8 mouse cellular contexts compared by ENCODE assay signal in genomic region chr13:8870160-8870509, GRCm38 (mm10). TPM values are rescaled to one million over a fixed set of nuclear protein-coding genes. Genes with fewer than 3 reads are reported as not detected.
DNase-seq lines count a peak whose midpoint lies in the region; ATAC-seq and TF ChIP-seq lines count a peak whose summit lies in the region.

No protein-coding gene starts in this region.

- TF ChIP-seq CTCF in cortical plate, adult 2 months (IDR thresholded peaks at IDR 0.05; ENCODE audit: extremely low read depth, insufficient read depth, low read length), result no peak
- no peak for TF ChIP-seq CTCF in hindbrain, postnatal 0 days (IDR thresholded peaks at IDR 0.05; ENCODE audit: low read depth)

- peak overlapping the region; percentile 19 for H3ac ChIP-seq in myocyte (ENCODE audit: control insufficient read depth, insufficient read length)

- H3K4me3 ChIP-seq in neural tube, embryonic 11.5 days (ENCODE audit: low read depth, low read length), result peak overlapping the region; percentile 85
- H3K4me3 ChIP-seq in cortical plate, adult 2 months (ENCODE audit: insufficient read depth, low read length), result peak overlapping the region; percentile 98
- H3K4me3 ChIP-seq in hindbrain, postnatal 0 days (ENCODE audit: low read length), result peak overlapping the region; percentile 86
- H3K4me3 ChIP-seq in myocyte, result peak overlapping the region; percentile 99

- H3K4me1 ChIP-seq in neural tube, embryonic 11.5 days (ENCODE audit: control insufficient read depth, insufficient read depth, low read length), result peaks cover 5% of the 10 kb centered on the region; the same call in 1 of the 2 replicates
- peaks cover 4% of the 10 kb centered on the region for H3K4me1 ChIP-seq in cortical plate, adult 2 months (ENCODE audit: control insufficient read depth, insufficient read depth, low read length)
- H3K4me1 ChIP-seq in hindbrain, postnatal 0 days (ENCODE audit: insufficient read depth, low read length), result peaks cover 7% of the 10 kb centered on the region; the same call in 1 of the 2 replicates

- H3K4me2 ChIP-seq in neural tube, embryonic 11.5 days (ENCODE audit: low read depth), result peak overlapping the region; percentile 80
- peak overlapping the region; percentile 72 for H3K4me2 ChIP-seq in hindbrain, postnatal 0 days (ENCODE audit: low read depth, low read length)
- peak overlapping the region; percentile 71 for H3K4me2 ChIP-seq in myocyte (ENCODE audit: low read depth)

- no peaks in the 10 kb centered on the region for H3K36me3 ChIP-seq in neural tube, embryonic 11.5 days (ENCODE audit: control insufficient read depth, insufficient read depth, low read length)
- H3K36me3 ChIP-seq in hindbrain, postnatal 0 days (ENCODE audit: insufficient read depth, low read length), result 0 out of 2 replicates have a peak, but pooled peaks cover 5% of the 10 kb centered on the region
- no peaks in the 10 kb centered on the region for H3K36me3 ChIP-seq in myocyte (ENCODE audit: control insufficient read depth, insufficient read depth)

- WGBS in neural tube, embryonic 11.5 days, result 4% methylated on average over 9 of the region's 9 CpGs
- 6% methylated on average over 9 of the region's 9 CpGs for WGBS in hindbrain, postnatal 0 days

- DNase-seq in neural tube, embryonic 11.5 days (ENCODE audit: low spot score), result no peak
- DNase-seq in neural tube, embryonic 10.5 days (ENCODE audit: extremely low spot score, low spot score), result no peak
- DNase-seq in hindbrain, postnatal 0 days (ENCODE audit: low spot score), result peak; percentile 32
- no peak for DNase-seq in right cerebral cortex, postnatal 36 days (ENCODE audit: low spot score in 2 of 2)
- DNase-seq in urinary bladder, postnatal 4 days (ENCODE audit: low spot score in 2 of 2), result no peak

- H3K9ac ChIP-seq in neural tube, embryonic 11.5 days (ENCODE audit: low read length), result peak overlapping the region; percentile 90
- peak overlapping the region; percentile 78 for H3K9ac ChIP-seq in hindbrain, postnatal 0 days (replicated peaks; ENCODE audit: low read length)

- peaks cover 56% of the 10 kb centered on the region for H3K79me2 ChIP-seq in myocyte (ENCODE audit: control insufficient read depth, insufficient read depth)

- 0 out of 2 replicates have a peak overlapping the region, but pooled peaks have one; percentile 94 for H3K27ac ChIP-seq in neural tube, embryonic 11.5 days (ENCODE audit: low read depth, low read length)
- peak overlapping the region; percentile 98; the same call in 1 of the 2 replicates for H3K27ac ChIP-seq in cortical plate, adult 2 months (ENCODE audit: insufficient read depth, low read length)
- H3K27ac ChIP-seq in hindbrain, postnatal 0 days, result peak overlapping the region; percentile 96

- no peaks in the 10 kb centered on the region for H3K9me3 ChIP-seq in neural tube, embryonic 11.5 days (ENCODE audit: control insufficient read depth, low read length)
- H3K9me3 ChIP-seq in hindbrain, postnatal 0 days (ENCODE audit: low read length), result no peaks in the 10 kb centered on the region

- H3K27me3 ChIP-seq in neural tube, embryonic 11.5 days (ENCODE audit: control insufficient read depth, insufficient read depth, low read length), result no peaks in the 10 kb centered on the region
- no peaks in the 10 kb centered on the region for H3K27me3 ChIP-seq in hindbrain, postnatal 0 days (ENCODE audit: insufficient read depth, low read length)
- H3K27me3 ChIP-seq in myocyte (ENCODE audit: control insufficient read depth, insufficient read depth, insufficient read length), result no peaks in the 10 kb centered on the region

- TF ChIP-seq POLR2A in cortical plate, adult 2 months (IDR thresholded peaks at IDR 0.05; ENCODE audit: extremely low read depth, insufficient read depth, low read length), result no peak
- no peak for TF ChIP-seq POLR2A in myocyte (IDR thresholded peaks at IDR 0.05; ENCODE audit: insufficient read length, low read depth)

- peak; percentile 10; the same call in 1 of the 2 replicates for ATAC-seq in neural tube, embryonic 11.5 days (ENCODE audit: insufficient read depth, low FRiP score, low TSS enrichment)
- no peak for ATAC-seq in hindbrain, postnatal 0 days
- ATAC-seq in cerebellum, adult (ENCODE audit: insufficient number of reproducible peaks, low FRiP score, low TSS enrichment), result no peak

TF ChIP-seq in myocyte, 11 proteins besides CTCF, POLR2A, EP300 and RAD21:
- TF ChIP-seq CEBPB (IDR thresholded peaks at IDR 0.05; ENCODE audit: insufficient read depth, poor library complexity, severe bottlenecking), result no peak
- TF ChIP-seq TCF3 (IDR thresholded peaks at IDR 0.05; ENCODE audit: insufficient read length, low read depth), result no peak
- no peak for TF ChIP-seq MAX (IDR thresholded peaks at IDR 0.05; ENCODE audit: low read depth)
- TF ChIP-seq TCF12 (IDR thresholded peaks at IDR 0.05; ENCODE audit: insufficient read depth, poor library complexity, severe bottlenecking), result no peak
- no peak for TF ChIP-seq MYOD1 (IDR thresholded peaks at IDR 0.05; ENCODE audit: control insufficient read depth in 1 of 3, insufficient read length in 2 of 3, low read depth in 2 of 3)
- no peak for TF ChIP-seq SRF (IDR thresholded peaks at IDR 0.05; ENCODE audit: control insufficient read depth, insufficient read length, low read depth)
- TF ChIP-seq E2F4 (IDR thresholded peaks at IDR 0.05; ENCODE audit: insufficient read depth), result no peak
- no peak for TF ChIP-seq POLR2AphosphoS2 (IDR thresholded peaks at IDR 0.05; ENCODE audit: insufficient read length, low read depth)
- no peak for TF ChIP-seq REST (IDR thresholded peaks at IDR 0.05; ENCODE audit: insufficient read depth, insufficient read length)
- no peak for TF ChIP-seq MYOG (IDR thresholded peaks at IDR 0.05; ENCODE audit: control insufficient read depth in 1 of 3, insufficient read depth in 1 of 3, insufficient read length in 2 of 3, low read depth in 2 of 3)
- no peak for TF ChIP-seq USF1 (IDR thresholded peaks at IDR 0.05; ENCODE audit: low read depth)
TF ChIP-seq in myocyte: peak in this region for 0.

RNA-seq across cellular contexts. Expression of gene Wdr37, which starts 1.6 kb away (rescaled TPM):
- 51.1 and 53.2 TPM in 2 replicates for polyA plus RNA-seq in neural tube, embryonic 11.5 days (2014; fragmentation: Nextera tagmentation; extraction: Ambion mirVana)
- polyA plus RNA-seq in cortical plate, adult 2 months (2012; rRNA removed), result 41.3 and 47.5 TPM in 2 replicates
- total RNA-seq in hindbrain, postnatal 0 days (2014; rRNA removed), result 58.8 and 60.7 TPM in 2 replicates
- 36.9 and 38.3 TPM in 2 replicates for polyA plus RNA-seq in hindbrain, postnatal 0 days (2015; fragmentation: Nextera tagmentation; extraction: Ambion mirVana)
- polyA plus RNA-seq in myocyte (2012; fragmentation: generic; extraction: Trizol), result 6.5 TPM

RNA-seq across cellular contexts. Expression of gene Idi1, which starts 15.2 kb away (rescaled TPM):
- 140 and 148 TPM in 2 replicates for polyA plus RNA-seq in neural tube, embryonic 11.5 days (2014; fragmentation: Nextera tagmentation; extraction: Ambion mirVana)
- 43.0 and 48.3 TPM in 2 replicates for polyA plus RNA-seq in cortical plate, adult 2 months (2012; rRNA removed)
- 40.5 and 49.8 TPM in 2 replicates for total RNA-seq in hindbrain, postnatal 0 days (2014; rRNA removed)
- 65.3 and 71.0 TPM in 2 replicates for polyA plus RNA-seq in hindbrain, postnatal 0 days (2015; fragmentation: Nextera tagmentation; extraction: Ambion mirVana)
- polyA plus RNA-seq in myocyte (2012; fragmentation: generic; extraction: Trizol), result 23.6 TPM
